Mouse (Mus musculus) left cerebral cortex, postnatal 10 days (tissue): Measurements from ENCODE around the gene Crybb3. TPM values are rescaled to one million over a fixed set of nuclear protein-coding genes. Genes with fewer than 3 reads are reported as not detected.

Source experiments
- DNase-seq, 2 experiments: peaks; one replicate each; pipeline ENCODE4 v3.0.0; 2021 to 2022; ENCODE audit warnings: low spot score in 2 of 2, mixed read lengths in 1 of 2; ENCODE audit errors: extremely low spot score in 1 of 2
- intact Hi-C: fragments of 180-260 bp; cut with DNase I; formaldehyde crosslinking; loops from one replicate; pipeline ENCODE4 v1.15.1; 2025
- total RNA-seq, 2 experiments: library from RNA; stranded (reverse); gene quantifications; 2 replicates each; pipeline ENCODE4 v1.2.3; 2021

Crybb3 gene
- total RNA-seq, 2 experiments from 2014 or later, result 1.6 to 3.4 TPM

- DNase-seq, result no peak
- intact Hi-C loops, result no loop called here
Observed at GRCm38 (mm10) chr5:113081020-113081419, 364 bp downstream of the Crybb3 start.

DNA sequence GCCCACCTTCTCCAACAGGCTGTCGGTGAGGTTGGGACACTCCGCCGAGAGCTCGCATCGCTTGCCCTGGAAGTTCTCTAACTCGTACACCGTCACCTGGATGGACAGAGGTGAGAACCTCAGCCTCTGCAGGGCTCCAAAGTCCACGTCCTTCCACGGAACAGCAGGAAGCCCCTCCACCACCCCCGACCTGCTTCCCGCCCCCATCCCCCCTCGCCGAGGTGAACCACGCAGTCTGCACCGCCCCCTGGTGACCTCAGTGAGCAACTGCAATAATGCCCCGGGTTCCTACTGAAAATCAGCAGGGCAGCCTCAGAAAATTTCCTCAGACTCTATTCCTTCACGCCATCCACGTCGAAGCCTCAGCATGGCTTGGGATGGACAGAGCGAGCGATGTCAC lies 1.6 kb downstream of the Crybb3 start:
- intact Hi-C loops, result loop anchor here (5.0 kb wide), 1 partner anchor 207 kb away; no protein-coding TSS in a partner anchor
- DNase-seq, result peak in 1 of 2 experiments; percentile 76

DNA sequence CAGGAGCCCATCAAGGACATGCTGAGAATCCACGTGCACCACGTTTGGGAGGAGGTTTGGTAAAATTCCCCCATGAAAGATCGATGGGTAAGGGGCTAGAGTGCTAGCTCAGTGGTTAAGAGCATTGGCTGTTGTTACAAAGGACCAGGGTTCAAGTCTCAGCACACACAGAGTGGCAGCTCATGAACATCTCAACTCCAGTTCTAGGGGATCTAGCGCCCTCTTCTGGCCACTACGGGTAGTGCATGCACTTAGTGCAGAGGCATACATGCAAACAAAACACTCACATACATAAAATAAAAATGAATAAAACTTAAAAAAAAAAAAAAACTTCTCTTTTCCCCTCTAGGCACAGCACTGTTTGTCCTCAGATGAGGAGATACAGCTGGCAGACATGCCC lies 2.7 kb downstream of the Crybb3 start:
- intact Hi-C loops, result loop anchor here (5.0 kb wide), 1 partner anchor 206 kb away; no protein-coding TSS in a partner anchor
- peak in 1 of 2 experiments; percentile 19 for DNase-seq

- intact Hi-C loops, result no loop called here
- no peak for DNase-seq
Observed at GRCm38 (mm10) chr5:113070017-113070416, 11.4 kb downstream of the Crybb3 start, which contains the start of gene Crybb2. Gene Crybb2 (minus strand): TSS chr5:113070117.

DNA sequence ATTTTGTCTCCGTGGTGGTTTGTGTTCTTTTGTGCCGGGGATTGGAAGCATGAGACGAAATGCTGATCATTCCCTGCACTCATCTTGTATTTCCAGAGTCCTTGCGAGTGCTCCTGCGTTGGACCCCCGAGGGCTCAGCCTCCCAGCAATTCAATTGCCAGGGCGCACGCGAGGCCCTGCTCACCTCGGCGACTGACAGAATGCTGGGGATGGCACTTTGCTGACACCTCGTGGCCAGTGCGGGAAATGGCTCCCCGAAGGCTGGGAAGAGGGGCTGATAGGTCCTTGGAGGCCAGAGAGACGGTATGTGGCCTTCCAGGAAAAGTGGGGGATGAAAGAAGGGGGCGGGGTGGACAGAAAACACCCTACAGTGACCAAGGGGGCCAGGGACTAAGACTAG lies 27.1 kb downstream of the Crybb3 start:
- intact Hi-C loops, result loop anchor here (1.0 to 10.0 kb wide), 4 partner anchors 37 to 580 kb away; partner anchors contain the start of genes Grk3 and Sez6l
- peak; percentile 75 to 83 for DNase-seq

DNA sequence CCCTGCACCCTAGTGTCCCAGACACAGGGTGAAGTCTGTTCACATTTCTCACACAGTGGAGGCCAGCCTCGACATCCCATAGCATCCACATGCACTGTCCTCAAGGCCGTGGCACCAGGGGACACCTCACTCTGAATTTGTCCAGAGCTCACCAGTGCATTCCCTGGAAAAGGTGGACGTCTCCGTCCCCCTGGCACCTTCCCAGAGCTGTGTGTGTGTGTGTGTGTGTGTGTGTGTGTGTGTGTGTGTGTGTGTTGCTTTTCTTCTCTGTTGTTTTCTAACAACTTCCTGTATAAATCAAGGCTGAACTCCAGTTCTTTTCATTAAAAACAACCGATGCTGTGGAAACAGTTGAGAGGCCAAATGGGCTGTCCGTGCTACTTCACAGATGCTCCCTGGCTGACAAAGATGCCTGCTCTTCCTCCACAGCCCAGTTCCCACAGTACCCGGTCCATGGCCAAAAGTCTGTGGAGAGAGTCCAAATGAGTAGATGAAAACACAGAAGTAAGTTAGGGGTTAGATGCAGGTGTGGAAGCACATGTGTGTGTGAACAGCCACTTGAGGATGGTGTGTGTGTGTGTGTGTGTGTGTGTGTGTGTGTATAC lies 30.7 kb downstream of the Crybb3 start:
- intact Hi-C loops, result loop anchor here (5.0 to 10.0 kb wide), 3 partner anchors 33 to 576 kb away; partner anchors contain the start of genes Grk3 and Sez6l
- peak in 1 of 2 experiments; percentile 39 for DNase-seq

DNA sequence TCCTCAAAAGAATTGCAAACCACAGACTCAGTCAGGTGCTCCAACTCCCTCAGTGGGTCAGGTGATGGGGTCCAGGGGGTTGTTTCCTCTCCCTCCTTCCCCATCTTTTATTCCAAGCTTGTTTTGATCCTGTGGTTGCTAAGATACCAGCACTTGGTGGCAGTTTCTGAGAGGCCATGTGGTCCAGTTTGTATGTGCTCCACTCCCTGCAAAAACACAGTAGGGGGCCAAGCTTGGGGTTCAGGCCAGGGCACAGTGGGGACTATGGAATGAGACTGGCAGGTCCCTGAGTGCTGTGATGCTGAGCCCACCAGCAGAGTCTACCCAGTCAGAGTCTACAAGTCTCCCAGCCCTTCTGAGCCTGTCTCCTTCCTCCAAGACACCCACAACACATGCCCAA lies 31.5 kb downstream of the Crybb3 start:
- no peak for DNase-seq
- intact Hi-C loops, result loop anchor here (5.0 to 10.0 kb wide), 4 partner anchors 33 to 575 kb away; partner anchors contain the start of genes Grk3 and Sez6l

DNA sequence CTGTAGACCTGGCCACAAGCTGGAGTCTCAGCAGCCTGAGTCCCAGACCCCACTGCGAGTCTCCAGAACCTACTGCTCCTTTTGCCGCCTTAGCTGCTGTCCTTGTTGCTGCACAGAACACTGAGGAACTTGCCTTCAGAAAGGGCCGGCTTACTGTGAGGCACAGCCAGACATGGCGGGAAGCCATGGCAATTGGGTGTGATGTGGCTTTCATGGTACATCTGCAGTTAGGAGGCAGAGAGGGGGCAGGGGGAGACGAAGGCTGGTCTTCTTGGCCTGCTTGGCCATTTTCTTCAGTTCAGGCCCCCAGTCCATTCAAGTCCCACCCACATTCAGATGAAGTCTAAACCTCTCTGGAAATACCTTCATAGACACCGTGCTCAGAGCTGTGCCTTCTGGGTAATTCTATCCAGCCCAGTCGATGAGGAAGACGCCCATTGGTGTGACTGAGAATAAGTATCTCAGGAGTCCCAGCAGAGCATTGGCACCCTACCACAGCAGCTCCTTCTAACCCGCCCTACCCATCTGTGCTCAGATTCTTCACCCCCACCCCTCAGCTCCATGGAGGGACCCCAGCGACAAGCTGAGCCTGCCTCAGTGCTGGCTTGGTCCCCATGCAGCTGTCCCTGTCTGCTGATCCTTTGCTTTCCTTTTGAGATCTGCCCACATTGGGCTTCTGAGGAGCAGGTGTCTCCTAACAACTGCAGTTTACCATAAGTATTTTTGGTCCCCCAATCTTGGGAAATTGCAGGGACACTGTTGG lies 35.7 kb downstream of the Crybb3 start:
- DNase-seq, result peak; percentile 55 to 63
- intact Hi-C loops, result loop anchor here (5.0 kb wide), 1 partner anchor 108 kb away; no protein-coding TSS in a partner anchor

GRCm38 (mm10) chr5:113043531-113043930 lies 37.9 kb downstream of the Crybb3 start:
- DNase-seq, result peak; percentile 52 to 69
- intact Hi-C loops, result no loop called here

DNA sequence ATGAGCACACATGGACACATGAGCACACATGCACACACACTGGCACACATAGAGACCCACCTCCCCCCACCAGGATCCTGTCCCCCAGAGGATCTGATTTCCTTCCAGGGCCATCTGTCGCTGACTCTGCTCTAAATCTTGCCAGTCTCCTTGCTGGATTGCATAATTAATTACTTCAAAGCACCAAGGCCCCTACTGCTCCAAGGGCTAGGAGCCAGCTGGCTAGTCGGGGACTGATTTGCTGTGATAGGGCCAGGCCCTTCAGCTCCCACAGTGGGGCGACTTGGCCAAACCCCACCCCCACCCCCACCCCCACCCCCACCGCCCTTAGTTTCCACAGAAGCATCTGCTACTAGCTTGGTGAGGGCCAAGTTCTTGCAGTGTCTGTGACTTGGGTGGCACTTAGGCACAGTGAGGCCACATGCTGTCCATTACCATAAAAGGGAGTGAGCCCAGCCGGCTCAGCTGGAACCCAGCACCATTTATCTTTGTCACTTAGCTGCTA lies 39.8 kb downstream of the Crybb3 start:
- intact Hi-C loops, result no loop called here
- peak; percentile 75 to 83 for DNase-seq

GRCm38 (mm10) chr5:113040776-113041175 lies 40.6 kb downstream of the Crybb3 start:
- intact Hi-C loops, result no loop called here
- peak in 1 of 2 experiments; percentile 63 for DNase-seq

DNA sequence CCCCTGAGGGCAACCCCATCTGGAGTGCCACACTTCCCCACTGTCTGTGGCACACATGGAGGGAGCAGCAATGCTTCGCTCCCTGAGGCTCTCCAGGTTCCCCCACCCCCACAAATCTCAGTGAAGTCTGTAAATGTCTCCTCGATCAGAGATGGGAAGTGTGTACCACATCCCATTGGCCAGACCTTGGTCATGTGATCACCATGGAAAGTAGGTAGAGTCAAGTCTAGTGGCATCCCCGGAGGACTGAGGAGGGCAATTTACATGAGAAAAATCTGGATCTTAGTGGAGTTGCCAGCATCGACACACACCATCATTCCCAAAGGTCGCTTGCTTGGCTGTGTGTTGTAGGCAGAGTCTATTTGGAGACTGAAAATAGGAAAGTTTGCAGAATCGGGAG lies 42.8 kb downstream of the Crybb3 start:
- intact Hi-C loops, result no loop called here
- no peak for DNase-seq

GRCm38 (mm10) chr5:113035094-113036047 lies 46.0 kb downstream of the Crybb3 start:
- intact Hi-C loops, result no loop called here
- no peak for DNase-seq

DNA sequence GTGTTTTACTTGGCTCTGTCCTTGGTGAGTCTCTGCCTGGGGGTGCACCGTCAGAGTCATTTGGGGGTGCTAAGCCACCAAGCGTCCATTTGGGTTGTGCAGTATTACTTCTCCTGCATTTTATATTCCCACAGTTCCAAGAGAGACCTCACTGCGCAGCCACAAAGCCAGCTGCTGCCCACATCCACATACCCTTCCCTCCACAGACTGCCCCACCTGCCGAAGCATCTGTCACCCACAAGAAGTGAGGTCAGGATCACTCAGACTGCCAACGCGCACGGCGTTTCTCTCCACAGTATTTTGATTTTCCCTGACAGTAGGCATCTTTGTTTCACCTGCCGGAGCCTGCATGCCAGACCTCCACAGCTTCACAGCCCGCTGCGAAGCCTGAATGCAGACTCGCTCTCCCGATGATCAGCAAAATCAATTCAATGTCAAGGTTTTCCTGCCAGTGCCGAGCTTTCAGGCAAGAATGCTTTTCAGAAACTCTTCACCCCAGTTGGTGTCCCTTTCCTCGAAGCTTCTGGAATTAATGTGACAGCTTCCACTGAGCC lies 50.1 kb downstream of the Crybb3 start:
- no peak for DNase-seq
- intact Hi-C loops, result no loop called here

GRCm38 (mm10) chr5:113030082-113030481 lies 51.3 kb downstream of the Crybb3 start:
- DNase-seq, result no peak

GRCm38 (mm10) chr5:113026706-113027105 lies 54.7 kb downstream of the Crybb3 start:
- intact Hi-C loops, result no loop called here
- DNase-seq, result no peak

More at GRCm38 (mm10) chr5:113030082-113030481, 51.3 kb downstream of the Crybb3 start:
- intact Hi-C loops, result no loop called here
